ENCODE assay signal across 9 mouse cellular contexts in the genomic region with DNA sequence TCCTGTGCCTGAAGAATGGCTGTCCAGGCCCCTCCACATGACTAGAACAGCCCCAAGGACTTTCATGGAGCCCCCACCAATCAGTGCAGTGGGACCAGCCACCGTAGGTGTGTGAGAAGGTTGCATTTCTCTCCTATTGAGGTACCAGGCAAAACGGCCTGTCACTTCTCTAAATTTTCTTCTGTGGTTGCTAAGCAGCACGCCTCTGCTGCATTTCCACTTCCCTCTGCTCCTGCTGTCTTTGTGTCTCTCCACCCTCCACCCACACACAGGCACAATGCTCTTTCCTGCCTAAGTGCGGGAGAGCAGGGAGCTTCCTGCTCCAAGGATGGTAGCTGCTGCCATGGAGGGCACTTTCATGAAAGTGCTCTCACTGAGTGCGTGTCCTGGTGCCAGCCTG. TPM values are rescaled to one million over a fixed set of nuclear protein-coding genes. Genes with fewer than 3 reads are reported as not detected.
A peak's percentile ranks its signal among the peaks of the same experiment; 100 is the strongest.
DNase-seq lines count a peak whose midpoint lies in the region; ATAC-seq and TF ChIP-seq lines count a peak whose summit lies in the region.
"Had no signal": no experiment of that assay in that cellular context is flagged by ENCODE, and none has a peak within 500 bp of the region (broad histone marks: within the 10 kb centered on the region; RNA-seq: fewer than 3 reads in every experiment).

No protein-coding gene starts in this region.

- H3K4me2 ChIP-seq in hindbrain, embryonic 12.5 days (replicated peaks), result no peak overlapping the region
- H3K4me2 ChIP-seq in forebrain, embryonic 16.5 days (ENCODE audit: low read length), result no peak overlapping the region
- no peak overlapping the region for H3K4me2 ChIP-seq in midbrain, postnatal 0 days (ENCODE audit: low read depth, low read length, poor library complexity, severe bottlenecking)

- no peaks in the 10 kb centered on the region for H3K9me3 ChIP-seq in hindbrain, embryonic 10.5 days
- no peaks in the 10 kb centered on the region for H3K9me3 ChIP-seq in hindbrain, embryonic 12.5 days (replicated peaks)
- no peaks in the 10 kb centered on the region for H3K9me3 ChIP-seq in forebrain, embryonic 16.5 days (ENCODE audit: control insufficient read depth, low read length)
- no peaks in the 10 kb centered on the region for H3K9me3 ChIP-seq in midbrain, postnatal 0 days (ENCODE audit: low read length)

- TF ChIP-seq CTCF in midbrain, postnatal 0 days (IDR thresholded peaks at IDR 0.05), result no peak

- no peaks in the 10 kb centered on the region for H3K27me3 ChIP-seq in hindbrain, embryonic 10.5 days (ENCODE audit: insufficient read depth, poor library complexity, severe bottlenecking)
- H3K27me3 ChIP-seq in hindbrain, embryonic 12.5 days, result no peaks in the 10 kb centered on the region
- no peaks in the 10 kb centered on the region for H3K27me3 ChIP-seq in forebrain, embryonic 16.5 days (replicated peaks; ENCODE audit: control insufficient read depth, insufficient read depth, low read length)
- no peaks in the 10 kb centered on the region for H3K27me3 ChIP-seq in midbrain, postnatal 0 days (ENCODE audit: insufficient read depth, low read length)

- no peak overlapping the region for H3K9ac ChIP-seq in hindbrain, embryonic 12.5 days
- no peak overlapping the region for H3K9ac ChIP-seq in forebrain, embryonic 16.5 days (replicated peaks; ENCODE audit: low read depth, low read length)
- H3K9ac ChIP-seq in midbrain, postnatal 0 days (replicated peaks; ENCODE audit: low read length, poor library complexity, severe bottlenecking), result no peak overlapping the region

- WGBS in hindbrain, embryonic 10.5 days, result 51% methylated on average over 5 of the region's 5 CpGs
- 36% methylated on average over 5 of the region's 5 CpGs for WGBS in hindbrain, embryonic 12.5 days
- 49% methylated on average over 5 of the region's 5 CpGs for WGBS in forebrain, embryonic 16.5 days
- 19% methylated on average over 5 of the region's 5 CpGs for WGBS in midbrain, postnatal 0 days

- peaks cover 35% of the 10 kb centered on the region for H3K4me1 ChIP-seq in hindbrain, embryonic 10.5 days (replicated peaks)
- peaks cover 15% of the 10 kb centered on the region for H3K4me1 ChIP-seq in hindbrain, embryonic 12.5 days
- H3K4me1 ChIP-seq in forebrain, embryonic 16.5 days (replicated peaks; ENCODE audit: control insufficient read depth, insufficient read depth, low read length), result peaks cover 9% of the 10 kb centered on the region; the same call in 1 of the 2 replicates
- H3K4me1 ChIP-seq in midbrain, postnatal 0 days (ENCODE audit: insufficient read depth, low read length), result peaks cover 9% of the 10 kb centered on the region; the same call in 1 of the 2 replicates

- no peak overlapping the region for H3K4me3 ChIP-seq in hindbrain, embryonic 10.5 days
- H3K4me3 ChIP-seq in hindbrain, embryonic 12.5 days, result no peak overlapping the region
- no peak overlapping the region for H3K4me3 ChIP-seq in forebrain, embryonic 16.5 days (replicated peaks; ENCODE audit: low read length)
- no peak overlapping the region for H3K4me3 ChIP-seq in midbrain, postnatal 0 days (ENCODE audit: low read depth, low read length)
- H3K4me3 ChIP-seq: erythroblast, embryonic 14.5 days had no signal

- DNase-seq in hindbrain, embryonic 10.5 days (ENCODE audit: low spot score), result no peak
- DNase-seq in left cerebral cortex, adult 18-20 months (ENCODE audit: low spot score in 2 of 2), result peak; percentile 75 to 88
- DNase-seq in midbrain, postnatal 0 days (ENCODE audit: low spot score), result peak; percentile 47
- no peak for DNase-seq in adrenal gland, adult 2 months
- DNase-seq in thymus, postnatal 14 days, result no peak
- DNase-seq in kidney, adult 8-10 months, result no peak

- no peaks in the 10 kb centered on the region for H3K36me3 ChIP-seq in hindbrain, embryonic 10.5 days
- no peaks in the 10 kb centered on the region for H3K36me3 ChIP-seq in hindbrain, embryonic 12.5 days
- no peaks in the 10 kb centered on the region for H3K36me3 ChIP-seq in forebrain, embryonic 16.5 days (ENCODE audit: control insufficient read depth, insufficient read depth)
- no peaks in the 10 kb centered on the region for H3K36me3 ChIP-seq in midbrain, postnatal 0 days (ENCODE audit: insufficient read depth, low read length)

- H3K27ac ChIP-seq in hindbrain, embryonic 10.5 days, result peak overlapping the region; percentile 64
- no peak overlapping the region for H3K27ac ChIP-seq in hindbrain, embryonic 12.5 days
- H3K27ac ChIP-seq in forebrain, embryonic 16.5 days (ENCODE audit: low read length), result peak overlapping the region; percentile 74
- peak overlapping the region; percentile 70 for H3K27ac ChIP-seq in midbrain, postnatal 0 days (ENCODE audit: low read depth, low read length)

- ATAC-seq in hindbrain, embryonic 12.5 days (ENCODE audit: low FRiP score), result no peak
- peak; percentile 89 for ATAC-seq in forebrain, embryonic 16.5 days
- ATAC-seq in midbrain, postnatal 0 days (ENCODE audit: low FRiP score), result peak; percentile 72

RNA-seq across cellular contexts. Expression of a gene that starts 59.0 kb away (rescaled TPM):
- polyA plus RNA-seq in hindbrain, embryonic 10.5 days (2016; fragmentation: Nextera tagmentation; extraction: Ambion mirVana), result 15.6 and 15.8 TPM in 2 replicates
- polyA plus RNA-seq in hindbrain, embryonic 12.5 days (2016; fragmentation: Nextera tagmentation; extraction: Ambion mirVana), result 15.9 and 18.7 TPM in 2 replicates
- polyA plus RNA-seq in forebrain, embryonic 16.5 days (2015; fragmentation: Nextera tagmentation; extraction: Ambion mirVana), result 12.8 and 16.4 TPM in 2 replicates
- 100 to 1,000 TPM; 179 to 188 TPM for total RNA-seq in left cerebral cortex, adult 18-20 months (2021)
- total RNA-seq in midbrain, postnatal 0 days (2014; rRNA removed), result 24.1 and 24.2 TPM in 2 replicates
- polyA plus RNA-seq in midbrain, postnatal 0 days (2015; fragmentation: Nextera tagmentation; extraction: Ambion mirVana), result 13.8 TPM in 2 replicates
- 10 to 100 TPM; 27.2 to 33.8 TPM for total RNA-seq in adrenal gland, adult 2 months (2021)
- polyA plus RNA-seq in adrenal gland, adult 2 months (2012; rRNA removed), result 6.3 and 9.1 TPM in 2 replicates

Comparison
In these comparisons a context has a peak if more than half of its experiments do, and no peak if none do; other contexts are left out.
1. DNase-seq: peak in left cerebral cortex, adult 18-20 months (2 of 2) and midbrain, postnatal 0 days (single experiment); none in hindbrain, embryonic 10.5 days (single experiment), adrenal gland, adult 2 months (single experiment), thymus, postnatal 14 days (single experiment) and kidney, adult 8-10 months (0 of 2).